ENCODE assay signal across 8 mouse cellular contexts in genomic region chr12:110804261-110804660, GRCm38 (mm10). TPM values are rescaled to one million over a fixed set of nuclear protein-coding genes. Genes with fewer than 3 reads are reported as not detected.
DNase-seq lines count a peak whose midpoint lies in the region; ATAC-seq lines count a peak whose summit lies in the region.

No protein-coding gene starts in this region.

- ATAC-seq in kidney, embryonic 14.5 days (ENCODE audit: low FRiP score, low TSS enrichment), result peak; percentile 71; the same call in 1 of the 2 replicates
- peak; percentile 39 for ATAC-seq in embryonic facial prominence, embryonic 14.5 days (ENCODE audit: low read depth)
- ATAC-seq in CD4-positive, CD25-positive, alpha-beta regulatory T cell, adult 4 months, result no peak

- no peaks in the 10 kb centered on the region for H3K4me1 ChIP-seq in kidney, embryonic 14.5 days (ENCODE audit: control insufficient read depth, insufficient read depth, low read length)
- H3K4me1 ChIP-seq in embryonic facial prominence, embryonic 14.5 days (ENCODE audit: control insufficient read depth, insufficient read depth, low read length), result no peaks in the 10 kb centered on the region

- H3K36me3 ChIP-seq in kidney, embryonic 14.5 days (ENCODE audit: control insufficient read depth, insufficient read depth, low read length), result peaks cover 7% of the 10 kb centered on the region
- peaks cover 14% of the 10 kb centered on the region; the same call in 1 of the 2 replicates for H3K36me3 ChIP-seq in embryonic facial prominence, embryonic 14.5 days (ENCODE audit: control insufficient read depth, insufficient read depth, low read length)

- 38% methylated on average over 10 of the region's 10 CpGs for WGBS in kidney, embryonic 14.5 days
- 39% methylated on average over 10 of the region's 10 CpGs for WGBS in embryonic facial prominence, embryonic 14.5 days

- no peak for DNase-seq in kidney, adult 9 months
- peak; percentile 68 for DNase-seq in adrenal gland, adult 2 months
- peak; percentile 54 for DNase-seq in embryonic facial prominence, embryonic 14.5 days (ENCODE audit: low spot score)
- DNase-seq in kidney, postnatal 25 days, result peak; percentile 48 to 51
- DNase-seq in right cerebral cortex, postnatal 25 days, result no peak
- no peak for DNase-seq in right cerebral cortex, postnatal 4 days

- no peak overlapping the region for H3K9ac ChIP-seq in kidney, embryonic 14.5 days (ENCODE audit: low read depth, low read length)
- no peak overlapping the region for H3K9ac ChIP-seq in embryonic facial prominence, embryonic 14.5 days (ENCODE audit: low read depth, low read length)

- H3K27me3 ChIP-seq in kidney, embryonic 14.5 days (ENCODE audit: control insufficient read depth, insufficient read depth, low read length), result no peaks in the 10 kb centered on the region
- H3K27me3 ChIP-seq in embryonic facial prominence, embryonic 14.5 days (replicated peaks; ENCODE audit: control insufficient read depth, insufficient read depth, low read length), result no peaks in the 10 kb centered on the region

- H3K4me2 ChIP-seq in kidney, embryonic 14.5 days (replicated peaks; ENCODE audit: low read depth, low read length), result no peak overlapping the region
- no peak overlapping the region for H3K4me2 ChIP-seq in embryonic facial prominence, embryonic 14.5 days (ENCODE audit: low read depth, low read length)

- no peak overlapping the region for H3K27ac ChIP-seq in kidney, embryonic 14.5 days (ENCODE audit: low read depth, low read length)
- no peak overlapping the region for H3K27ac ChIP-seq in embryonic facial prominence, embryonic 14.5 days (replicated peaks; ENCODE audit: low read depth, low read length)

- H3K9me3 ChIP-seq in kidney, embryonic 14.5 days (ENCODE audit: control insufficient read depth, low read length), result no peaks in the 10 kb centered on the region
- no peaks in the 10 kb centered on the region for H3K9me3 ChIP-seq in embryonic facial prominence, embryonic 14.5 days (ENCODE audit: control insufficient read depth, low read length)

- no peak overlapping the region for H3K4me3 ChIP-seq in kidney, embryonic 14.5 days (ENCODE audit: low read length)
- H3K4me3 ChIP-seq in embryonic facial prominence, embryonic 14.5 days (ENCODE audit: low read depth, low read length), result no peak overlapping the region

RNA-seq across cellular contexts. Expression of gene Mok, which starts 36.5 kb away (rescaled TPM):
- polyA plus RNA-seq in kidney, embryonic 14.5 days (2014; fragmentation: Nextera tagmentation; extraction: Ambion mirVana), result 6.8 and 9.0 TPM in 2 replicates
- 1 to 10 TPM; 1.2 to 2.2 TPM for total RNA-seq in adrenal gland, adult 2 months (2021)
- 1.5 and 1.7 TPM in 2 replicates for polyA plus RNA-seq in adrenal gland, adult 2 months (2012; rRNA removed)
- polyA plus RNA-seq in embryonic facial prominence, embryonic 14.5 days (2014; fragmentation: Nextera tagmentation; extraction: Ambion mirVana), result 5.3 and 6.1 TPM in 2 replicates
- under 1 TPM; 0.24 to 0.63 TPM for polyA plus RNA-seq in CD4-positive, CD25-positive, alpha-beta regulatory T cell, adult 4 months (2017; shearing (Covaris generic))

RNA-seq across cellular contexts. Expression of gene Zfp839, which starts 45.8 kb away (rescaled TPM):
- 4.2 and 6.0 TPM in 2 replicates for polyA plus RNA-seq in kidney, embryonic 14.5 days (2014; fragmentation: Nextera tagmentation; extraction: Ambion mirVana)
- 10 to 100 TPM; 11.1 to 14.1 TPM for total RNA-seq in adrenal gland, adult 2 months (2021)
- 6.9 and 8.5 TPM in 2 replicates for polyA plus RNA-seq in adrenal gland, adult 2 months (2012; rRNA removed)
- polyA plus RNA-seq in embryonic facial prominence, embryonic 14.5 days (2014; fragmentation: Nextera tagmentation; extraction: Ambion mirVana), result 2.4 and 4.1 TPM in 2 replicates
- 1 to 10 TPM; 2.4 to 2.8 TPM for polyA plus RNA-seq in CD4-positive, CD25-positive, alpha-beta regulatory T cell, adult 4 months (2017; shearing (Covaris generic))

Comparison
In these comparisons a context has a peak if more than half of its experiments do, and no peak if none do; other contexts are left out.
1. DNase-seq: peak in adrenal gland, adult 2 months (single experiment), embryonic facial prominence, embryonic 14.5 days (single experiment) and kidney, postnatal 25 days (2 of 2); none in kidney, adult 9 months (single experiment), right cerebral cortex, postnatal 25 days (single experiment) and right cerebral cortex, postnatal 4 days (single experiment).